Mouse (Mus musculus): ENCODE data around the gene Serpini1. TPM values are rescaled to one million over a fixed set of nuclear protein-coding genes. Genes with fewer than 3 reads are reported as not detected.

Serpini1 gene
- polyA plus RNA-seq, 1 experiment, result 0.97 TPM

DNA sequence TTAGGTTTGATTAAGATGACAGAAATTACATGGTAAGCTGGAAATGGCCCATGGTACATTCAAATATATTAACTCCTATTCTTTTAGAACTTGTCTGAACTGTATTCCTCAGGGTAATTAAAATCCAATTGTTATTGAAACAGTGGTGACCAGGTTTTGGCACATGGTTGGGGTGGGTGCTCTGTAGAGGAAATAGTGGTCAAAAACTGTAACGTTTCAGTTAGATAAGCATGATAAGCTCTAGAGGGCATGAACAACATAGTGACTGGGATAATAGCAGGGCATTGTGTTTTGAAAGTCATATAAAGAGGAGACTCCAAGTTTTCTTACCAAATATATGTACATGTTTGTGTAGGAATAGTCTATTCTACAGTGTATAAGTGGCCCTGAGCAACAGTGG, 134.7 kb downstream of the Serpini1 start:
- Histone ChIP-seq H3K27me3 (replicated peaks; ENCODE audit: control insufficient read depth, insufficient read depth, low read length) (no peaks in the 10 kb centered on the region), H3K4me3 (ENCODE audit: insufficient read depth, low read depth, low read length) (no peak overlapping the region), H3K4me1 (ENCODE audit: control insufficient read depth, insufficient read depth, low read length) (no peaks in the 10 kb centered on the region), H3K27ac (ENCODE audit: insufficient read depth, low read depth, low read length) (no peak overlapping the region), H3K36me3 (ENCODE audit: control insufficient read depth, insufficient read depth, low read length) (no peaks in the 10 kb centered on the region)
- DNase-seq, result no peak
- 61% methylated on average over 1 of the region's 1 CpGs for WGBS
- TF ChIP-seq CTCF (conservative IDR thresholded peaks at IDR 0.05; ENCODE audit: insufficient read depth, insufficient read length, low read depth, low read length) (no peak), POLR2A (IDR thresholded peaks at IDR 0.05; ENCODE audit: low read depth, low read length) (no peak)

Other genes starting within 250 kb of the Serpini1 start
- not detected in 2 replicates for gene Wdr49, start 75.4 kb upstream of the Serpini1 start, polyA plus RNA-seq (2012; rRNA removed)
- gene Pdcd10, start 691 bp upstream of the Serpini1 start, polyA plus RNA-seq (2012; rRNA removed), result 4.5 and 9.0 TPM in 2 replicates
- gene Gm29133, start 190.7 kb downstream of the Serpini1 start, polyA plus RNA-seq (2012; rRNA removed), result not detected in 2 replicates

All from kidney, adult 2 months (tissue).